Mouse (Mus musculus) liver, adult 2 months (tissue): ENCODE measurements at regions not wholly inside any gene's neighbourhood (a gene's known extent, or its start where the extent isn't known, plus 50 kb on each side); places are given as distances from the start of the nearest gene placed in this dataset.

ENCODE experiments used
- DNase-seq: peaks from one replicate; pipeline ENCODE4 v3.0.0-alpha.2; 2011; ENCODE audit warnings: low read depth, low spot score; ENCODE audit errors: extremely low read depth
- H3K27ac ChIP-seq: fragments of 200-500 bp; replicated peaks from 2 replicates; pipeline ENCODE4 v1.5.1; 2012; ENCODE audit warnings: low read depth, mild to moderate bottlenecking, control low read depth, inconsistent platforms, low read length; ENCODE audit not compliant: insufficient read depth
- H3K27me3 ChIP-seq: fragments of 200-500 bp; 2 replicates; pipeline ENCODE4 v1.6.1; 2012; ENCODE audit warnings: mild to moderate bottlenecking, moderate library complexity, low read length, inconsistent platforms; ENCODE audit not compliant: control insufficient read depth, insufficient read depth
- H3K36me3 ChIP-seq: fragments of 200-500 bp; 2 replicates; pipeline ENCODE4 v1.6.1; 2012; ENCODE audit warnings: low read length, inconsistent platforms; ENCODE audit not compliant: control insufficient read depth, insufficient read depth
- H3K4me1 ChIP-seq: fragments of 200-500 bp; 2 replicates; pipeline ENCODE4 v1.6.1; 2011; ENCODE audit warnings: low read length; ENCODE audit not compliant: control insufficient read depth, insufficient read depth
- H3K4me3 ChIP-seq: fragments of 200-500 bp; 2 replicates; pipeline ENCODE4 v1.5.1; 2011; ENCODE audit warnings: low read depth, mild to moderate bottlenecking, control low read depth, low read length, moderate library complexity; ENCODE audit not compliant: insufficient read depth
- H3K79me2 ChIP-seq: fragments of 200-500 bp; 2 replicates; pipeline ENCODE4 v1.6.1; 2012; ENCODE audit warnings: inconsistent platforms, mild to moderate bottlenecking, low read length, moderate library complexity; ENCODE audit not compliant: control insufficient read depth, insufficient read depth
- H3K9ac ChIP-seq: fragments of 200-500 bp; 2 replicates; pipeline ENCODE4 v1.6.1; 2012; ENCODE audit warnings: low read depth, mild to moderate bottlenecking, control low read depth, inconsistent platforms, low read length
- CTCF ChIP-seq: fragments of 200-500 bp; IDR thresholded peaks from 2 replicates; pipeline ENCODE4 v1.5.1; 2011; ENCODE audit warnings: low read depth, low read length, control low read depth
- POLR2A ChIP-seq: fragments of 200-500 bp; IDR thresholded peaks from 2 replicates; pipeline ENCODE4 v1.6.1; 2011; ENCODE audit warnings: low read length, control low read depth; ENCODE audit not compliant: insufficient read depth; ENCODE audit errors: extremely low read depth
- WGBS: fragments of 180-500 bp; shearing (Covaris S2); methylation state at CpG from one replicate; pipeline ENCODE4 v1.1.7; 2018; 5-methylcytosine and 5-hydroxymethylcytosine counted together

DNA sequence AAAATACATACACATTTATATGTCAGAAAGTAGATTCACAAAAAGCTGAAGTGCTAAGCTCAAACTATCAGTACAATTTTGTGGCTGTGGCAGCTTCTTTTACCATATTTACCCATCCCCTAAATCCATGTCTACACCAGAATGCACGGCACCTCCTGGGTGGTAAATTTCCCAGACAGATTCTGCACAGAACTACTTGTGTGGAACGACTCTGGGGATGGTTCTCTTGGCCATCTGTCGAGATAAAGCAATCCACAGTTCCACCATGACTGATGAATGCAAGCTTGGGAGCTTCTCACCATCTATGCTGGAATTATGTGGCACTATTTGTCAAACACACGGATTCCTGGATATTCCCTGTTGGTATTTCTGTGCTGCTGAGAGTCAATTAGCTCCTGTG is 495.8 kb downstream of the Tmem114 start:
- Histone ChIP-seq H3K4me3 (no peak overlapping the region), H3K36me3 (no peaks in the 10 kb centered on the region), H3K4me1 (no peaks in the 10 kb centered on the region), H3K27ac (no peak overlapping the region), H3K27me3 (no peaks in the 10 kb centered on the region), H3K9ac (no peak overlapping the region), H3K79me2 (no peaks in the 10 kb centered on the region)
- DNase-seq = no peak
- WGBS = 71% methylated on average over 4 of the region's 4 CpGs
- TF ChIP-seq CTCF = no peak
- TF ChIP-seq POLR2A = no peak

GRCm38 (mm10) chr16:7928391-7928935 is 496.5 kb downstream of the Tmem114 start:
- H3K4me3 ChIP-seq = no peak overlapping the region
- H3K4me1 ChIP-seq = no peaks in the 10 kb centered on the region
- no peak for TF ChIP-seq POLR2A
- no peak for TF ChIP-seq CTCF
- no peaks in the 10 kb centered on the region for H3K27me3 ChIP-seq
- H3K9ac ChIP-seq = no peak overlapping the region
- H3K36me3 ChIP-seq = no peaks in the 10 kb centered on the region
- no peak for DNase-seq
- WGBS = 84% methylated on average over 6 of the region's 6 CpGs
- H3K79me2 ChIP-seq = no peaks in the 10 kb centered on the region
- H3K27ac ChIP-seq = no peak overlapping the region

DNA sequence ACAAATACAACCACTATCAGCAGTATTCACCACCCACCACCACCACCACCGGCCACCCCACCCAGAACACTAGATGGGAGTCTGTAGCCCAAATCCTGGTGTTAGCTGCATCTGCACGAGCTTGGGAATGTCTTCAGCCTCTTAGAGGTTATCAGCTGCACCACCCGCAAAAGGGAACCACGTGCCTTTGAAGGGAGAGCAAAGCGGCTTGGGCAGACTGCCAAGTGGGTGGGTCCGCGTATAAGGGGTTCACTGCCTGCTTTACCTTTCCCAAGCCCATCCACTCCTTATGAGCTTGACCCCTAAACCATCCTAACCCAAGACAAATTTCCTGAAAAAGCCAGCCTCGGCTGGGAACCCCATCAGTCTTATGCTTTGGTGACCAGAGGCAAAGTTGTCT is 497.2 kb downstream of the Tmem114 start:
- TF ChIP-seq POLR2A (no peak), CTCF (no peak)
- no peak overlapping the region for H3K9ac ChIP-seq
- H3K36me3 ChIP-seq = no peaks in the 10 kb centered on the region
- 58% methylated on average over 8 of the region's 8 CpGs for WGBS
- H3K27me3 ChIP-seq = no peaks in the 10 kb centered on the region
- no peak overlapping the region for H3K4me3 ChIP-seq
- no peaks in the 10 kb centered on the region for H3K79me2 ChIP-seq
- no peak overlapping the region for H3K27ac ChIP-seq
- H3K4me1 ChIP-seq = no peaks in the 10 kb centered on the region
- DNase-seq = no peak

- Histone ChIP-seq H3K27ac (no peak overlapping the region), H3K36me3 (no peaks in the 10 kb centered on the region), H3K79me2 (no peaks in the 10 kb centered on the region), H3K27me3 (no peaks in the 10 kb centered on the region), H3K4me3 (no peak overlapping the region), H3K4me1 (no peaks in the 10 kb centered on the region), H3K9ac (no peak overlapping the region)
- WGBS = 68% methylated on average over 2 of the region's 2 CpGs
- peak; percentile 6 for DNase-seq
- TF ChIP-seq POLR2A (no peak), CTCF (no peak)
Observed at GRCm38 (mm10) chr16:7895786-7896185, 529.1 kb downstream of the Tmem114 start.

DNA sequence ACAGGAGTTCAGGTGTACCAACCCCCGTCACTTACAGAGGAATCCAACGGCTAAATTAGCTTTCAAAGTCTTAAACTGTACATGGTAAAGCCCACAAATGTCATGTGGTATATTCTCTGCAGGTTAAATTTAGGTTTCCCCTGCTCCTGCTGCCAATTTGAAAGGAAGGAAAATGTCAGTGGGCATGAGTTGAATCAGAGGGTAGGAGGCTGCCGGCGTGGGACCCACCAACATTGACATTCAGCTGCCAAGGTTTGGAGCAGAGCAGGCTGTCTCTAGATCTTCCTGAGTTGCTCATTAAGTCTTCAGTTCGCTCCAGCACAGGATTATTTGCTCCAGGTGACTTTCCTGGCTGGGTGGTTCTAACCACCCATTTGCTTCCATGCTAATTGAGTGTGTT is 532.1 kb downstream of the Tmem114 start:
- H3K27me3 ChIP-seq = no peaks in the 10 kb centered on the region
- WGBS = 75% methylated on average over 5 of the region's 5 CpGs

DNA sequence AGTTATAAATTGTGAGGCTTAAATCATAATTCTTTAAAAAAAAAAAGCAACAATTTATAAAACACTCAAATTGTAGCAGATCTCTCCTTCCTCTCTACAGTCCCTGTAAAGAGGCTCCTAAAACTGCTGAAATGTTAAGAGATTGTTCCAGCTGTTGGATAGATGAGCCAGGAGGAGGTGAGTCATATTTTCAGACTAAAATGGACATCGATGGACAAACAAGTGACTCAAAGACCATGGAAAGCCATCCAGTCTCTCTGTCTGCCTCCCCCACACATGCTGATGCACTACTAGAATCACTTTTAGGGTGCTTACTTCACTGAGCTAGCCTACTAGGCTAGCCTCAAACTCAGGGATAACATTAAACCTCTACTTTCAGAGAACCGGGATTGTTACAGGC is 561.5 kb downstream of the Tmem114 start:
- Histone ChIP-seq H3K27ac (no peak overlapping the region), H3K36me3 (no peaks in the 10 kb centered on the region), H3K79me2 (no peaks in the 10 kb centered on the region), H3K4me1 (no peaks in the 10 kb centered on the region), H3K4me3 (no peak overlapping the region), H3K9ac (no peak overlapping the region), H3K27me3 (no peaks in the 10 kb centered on the region)
- DNase-seq = no peak
- 90% methylated on average over 2 of the region's 2 CpGs for WGBS
- no peak for TF ChIP-seq CTCF
- no peak for TF ChIP-seq POLR2A

More for the DNA sequence above, 532.1 kb downstream of the Tmem114 start:
- no peak overlapping the region for H3K9ac ChIP-seq
- no peak for TF ChIP-seq POLR2A
- TF ChIP-seq CTCF = no peak
- DNase-seq = no peak
- no peak overlapping the region for H3K4me3 ChIP-seq
- H3K4me1 ChIP-seq = no peaks in the 10 kb centered on the region
- no peaks in the 10 kb centered on the region for H3K79me2 ChIP-seq
- no peak overlapping the region for H3K27ac ChIP-seq
- no peaks in the 10 kb centered on the region for H3K36me3 ChIP-seq
